Mouse (Mus musculus) ZHBTc4 (cell line): ENCODE data around the gene Apol9a.
A peak's percentile ranks its signal among the peaks of the same experiment; 100 is the strongest.
"Not testable (repeated sequence)": the region's sequence is repeated elsewhere in the genome, so short reads cannot be mapped to it uniquely, and the experiment has no call there.

Experiments used
- DNase-seq: peaks from one replicate; pipeline ENCODE4 v3.0.0-alpha.2; 2011; ENCODE audit warnings: low read depth, low spot score

The Apol9a gene

GRCm38 (mm10) chr15:77411035-77411434 lies at the start of gene Apol9a:
Apol9a (minus strand) TSS chr15:77411135.
- not testable (repeated sequence) for DNase-seq

- peak; percentile 58 for DNase-seq
These were observed 39.0 kb upstream of the Apol9a start for GRCm38 (mm10) chr15:77449927-77450326.

GRCm38 (mm10) chr15:77447392-77447791 lies 36.5 kb upstream of the Apol9a start, which contains the start of gene Apol7b:
Apol7b (minus strand) TSS chr15:77447492.
- DNase-seq: not testable (repeated sequence)

- DNase-seq: not testable (repeated sequence)
These were observed 34.7 kb upstream of the Apol9a start for GRCm38 (mm10) chr15:77445668-77446067.

GRCm38 (mm10) chr15:77444746-77445145 lies 33.8 kb upstream of the Apol9a start:
- DNase-seq: not testable (repeated sequence)

- not testable (repeated sequence) for DNase-seq
These were observed 17.9 kb upstream of the Apol9a start for GRCm38 (mm10) chr15:77428690-77429448.

GRCm38 (mm10) chr15:77422925-77423324 lies 12.0 kb upstream of the Apol9a start:
- DNase-seq: not testable (repeated sequence)

- not testable (repeated sequence) for DNase-seq
These were observed 8.7 kb upstream of the Apol9a start for GRCm38 (mm10) chr15:77419657-77420056.

- not testable (repeated sequence) for DNase-seq
These were observed 5.9 kb upstream of the Apol9a start for GRCm38 (mm10) chr15:77416655-77417333.

- DNase-seq: not testable (repeated sequence)
These were observed 4.7 kb upstream of the Apol9a start for GRCm38 (mm10) chr15:77415653-77416052.

GRCm38 (mm10) chr15:77412695-77413094 lies 1.8 kb upstream of the Apol9a start:
- DNase-seq: peak; percentile 26

GRCm38 (mm10) chr15:77406370-77406769 lies 4.6 kb downstream of the Apol9a start:
- not testable (repeated sequence) for DNase-seq

- DNase-seq: peak; percentile 85
These were observed 11.9 kb downstream of the Apol9a start, which contains the start of gene Apol7a for GRCm38 (mm10) chr15:77399027-77399426. Apol7a (minus strand) TSS chr15:77399110.

- not testable (repeated sequence) for DNase-seq
These were observed 13.3 kb downstream of the Apol9a start for GRCm38 (mm10) chr15:77397450-77398132.

GRCm38 (mm10) chr15:77393832-77394231 lies 17.1 kb downstream of the Apol9a start:
- DNase-seq: not testable (repeated sequence)

GRCm38 (mm10) chr15:77387462-77387861 lies 23.5 kb downstream of the Apol9a start:
- no peak for DNase-seq

- no peak for DNase-seq
These were observed 26.4 kb downstream of the Apol9a start for GRCm38 (mm10) chr15:77384340-77385030.

- no peak for DNase-seq
These were observed 28.1 kb downstream of the Apol9a start for GRCm38 (mm10) chr15:77382880-77383279.

GRCm38 (mm10) chr15:77382271-77382850 lies 28.6 kb downstream of the Apol9a start:
- DNase-seq: no peak

GRCm38 (mm10) chr15:77381481-77381880 lies 29.5 kb downstream of the Apol9a start:
- no peak for DNase-seq

- DNase-seq: no peak
These were observed 31.0 kb downstream of the Apol9a start for GRCm38 (mm10) chr15:77379921-77380320.
